Mouse (Mus musculus) left cerebral cortex, postnatal 10 days (tissue): Measurements from ENCODE around the gene Exoc3l. TPM values are rescaled to one million over a fixed set of nuclear protein-coding genes. Genes with fewer than 3 reads are reported as not detected.

Experiments
- DNase-seq, 2 experiments: peaks; one replicate each; pipeline ENCODE4 v3.0.0; 2021 to 2022; ENCODE audit warnings: low spot score in 2 of 2, mixed read lengths in 1 of 2; ENCODE audit errors: extremely low spot score in 1 of 2
- intact Hi-C: fragments of 180-260 bp; cut with DNase I; formaldehyde crosslinking; loops from one replicate; pipeline ENCODE4 v1.15.1; 2025
- total RNA-seq, 2 experiments: library from RNA; stranded (reverse); gene quantifications; 2 replicates each; pipeline ENCODE4 v1.2.3; 2021

Exoc3l gene
- 1 to 10 TPM; 4.2 to 4.3 TPM for total RNA-seq

DNA sequence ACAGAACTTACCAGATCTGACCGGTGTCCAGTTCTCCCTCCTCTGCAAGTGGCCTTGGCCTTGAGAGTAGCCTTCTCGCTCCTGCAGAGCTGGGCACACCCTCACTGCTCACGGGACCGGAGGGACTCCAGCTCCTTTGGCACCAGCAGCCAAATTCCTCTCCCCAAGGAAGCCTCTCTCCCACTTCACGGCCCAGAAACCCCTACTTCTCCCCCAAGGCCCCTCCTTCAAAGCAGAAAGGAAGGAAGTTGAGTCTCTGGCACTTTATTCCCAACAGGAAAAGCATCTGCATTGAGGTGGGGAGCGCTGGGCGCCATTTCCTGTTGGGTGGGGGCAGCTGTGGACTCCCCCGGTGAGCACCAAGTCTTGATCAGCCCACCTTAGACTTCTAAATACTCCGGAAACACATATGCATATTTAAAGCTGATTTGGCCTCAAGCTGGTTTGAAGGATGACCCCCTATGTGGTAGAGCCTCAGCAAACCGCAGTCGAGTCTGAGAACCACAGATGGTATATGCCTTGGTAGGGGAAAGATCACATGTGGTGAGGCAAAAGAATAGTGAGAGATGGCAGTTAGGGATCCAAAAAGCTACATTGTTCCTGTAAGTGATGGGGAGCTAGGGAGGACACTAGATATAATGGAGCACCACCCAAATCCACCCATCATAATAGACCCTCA lies at the start of gene Exoc3l:
Exoc3l (minus strand) TSS at position 207 of the 679 bp plus-strand sequence.
- intact Hi-C loops, result loop anchor here (10.0 kb wide), 1 partner anchor 641 kb away; no protein-coding TSS in a partner anchor
- DNase-seq, result no peak

DNA sequence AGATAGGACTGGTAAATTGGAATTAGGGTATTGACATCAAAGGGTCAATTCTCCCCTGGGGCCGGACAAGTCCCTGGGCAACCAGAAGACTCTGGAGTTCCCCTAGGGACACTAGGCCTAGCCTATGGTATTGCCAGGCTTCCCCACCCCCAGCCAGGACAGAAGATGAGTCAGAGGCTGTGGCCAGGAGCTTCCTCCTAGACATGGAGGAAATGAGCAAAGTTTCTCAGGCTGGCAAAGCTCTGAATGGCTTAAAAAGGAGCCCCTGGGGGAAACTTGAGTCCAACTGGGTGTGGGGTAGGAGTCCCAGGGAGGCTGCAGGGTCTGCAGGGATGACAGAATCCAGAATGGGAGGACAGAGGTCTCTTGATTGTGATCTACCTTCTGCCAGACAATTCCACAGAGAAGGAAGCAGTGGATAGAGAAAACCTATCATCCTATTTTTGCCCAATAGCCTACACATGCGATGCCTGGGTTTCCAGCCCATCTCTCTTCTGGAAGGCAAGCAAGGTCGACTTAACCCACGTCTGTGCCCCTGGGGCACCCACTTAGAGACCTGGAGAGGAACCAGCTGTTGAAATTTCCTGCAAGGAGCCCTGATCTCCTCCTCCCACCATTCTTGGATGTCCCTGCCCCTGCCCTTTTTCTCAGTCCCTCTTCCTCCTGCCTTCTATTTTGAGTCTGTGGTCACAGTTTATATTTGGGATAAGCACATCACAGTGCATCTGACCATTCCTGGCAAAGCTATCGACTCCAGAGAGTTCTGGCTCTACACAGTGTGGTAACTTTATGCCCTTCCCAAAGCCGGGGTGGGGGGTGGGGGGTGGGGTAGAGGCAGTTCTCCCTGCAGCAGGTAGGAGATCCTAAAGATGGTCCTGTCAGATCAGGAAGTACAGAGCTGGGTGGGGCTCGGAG lies 49.4 kb upstream of the Exoc3l start:
- no peak for DNase-seq
- intact Hi-C loops, result no loop called here

DNA sequence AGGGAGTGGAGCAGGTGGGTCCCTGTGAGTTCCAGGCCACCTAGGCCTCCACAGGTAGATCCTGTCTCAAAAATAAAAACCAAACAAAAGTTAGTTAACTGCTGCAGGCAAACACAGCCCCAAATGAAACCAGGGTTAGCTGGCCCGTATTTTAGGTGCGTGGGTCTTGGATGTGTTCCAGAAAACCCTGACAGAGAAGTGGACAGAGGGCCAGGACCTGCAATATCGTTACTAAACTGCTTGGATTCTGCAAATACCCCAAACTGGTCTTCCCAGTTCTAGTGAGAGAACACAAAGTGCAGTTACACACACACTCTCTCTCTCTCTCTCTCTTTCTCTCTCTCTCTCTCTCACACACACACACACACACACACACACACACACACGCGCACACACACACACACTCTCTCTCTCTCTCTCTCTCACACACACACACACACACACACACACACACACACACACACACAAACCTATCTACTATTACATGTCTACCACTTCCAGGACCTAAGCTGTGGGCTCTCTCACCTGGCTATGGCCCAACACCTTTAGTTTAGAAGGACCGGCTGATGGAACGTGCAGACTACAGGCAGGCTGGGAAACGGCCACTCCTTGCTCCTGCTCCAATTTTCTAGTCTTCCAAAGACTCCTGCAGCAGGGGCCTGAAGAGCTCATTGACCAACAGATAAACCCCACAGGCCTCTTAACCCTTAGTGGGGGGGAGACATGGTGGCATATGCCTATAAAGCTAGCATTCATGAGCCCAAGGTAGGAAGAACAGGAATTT lies 48.1 kb upstream of the Exoc3l start:
- intact Hi-C loops, result no loop called here
- DNase-seq, result no peak

DNA sequence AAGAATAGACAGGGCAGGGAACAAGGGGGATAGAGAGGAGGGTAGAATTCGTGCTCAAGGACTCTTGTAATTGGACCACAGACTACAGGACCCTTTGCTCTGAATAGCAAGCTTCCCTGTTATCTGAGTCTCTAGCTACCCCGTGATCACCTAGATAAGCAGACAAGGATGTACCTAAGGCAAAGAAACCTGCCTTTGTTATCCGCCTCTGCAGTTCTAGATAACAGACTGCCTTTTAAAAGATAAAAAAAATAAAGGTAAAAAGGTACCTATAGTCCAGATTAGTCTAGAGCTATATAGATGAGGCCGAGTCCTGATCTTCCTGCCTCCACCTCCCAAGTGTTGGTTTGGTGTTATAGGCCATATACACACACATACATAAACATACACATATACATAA lies 46.9 kb upstream of the Exoc3l start:
- intact Hi-C loops, result no loop called here

DNA sequence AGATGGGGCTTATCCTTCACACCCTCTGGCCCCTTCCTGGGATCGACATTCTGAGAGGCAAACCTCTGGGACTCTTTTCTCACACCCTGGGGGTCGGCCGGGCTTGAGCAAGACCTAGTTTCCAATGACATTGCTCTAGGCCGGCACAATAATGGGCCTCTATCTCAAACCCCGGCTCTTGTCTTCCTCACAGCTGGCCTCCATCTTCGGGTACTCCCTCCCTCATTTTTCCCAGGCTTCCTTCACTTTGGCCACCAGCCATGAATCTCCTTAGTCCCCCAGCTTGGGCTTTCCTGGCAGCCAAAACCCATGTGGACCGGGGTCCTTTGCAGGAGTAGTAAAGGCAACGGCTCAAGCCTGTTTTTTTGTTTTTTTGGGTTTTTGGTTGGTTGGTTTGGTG lies 45.5 kb upstream of the Exoc3l start:
- intact Hi-C loops, result no loop called here
- DNase-seq, result no peak

More for the DNA sequence above, 46.9 kb upstream of the Exoc3l start:
- no peak for DNase-seq

DNA sequence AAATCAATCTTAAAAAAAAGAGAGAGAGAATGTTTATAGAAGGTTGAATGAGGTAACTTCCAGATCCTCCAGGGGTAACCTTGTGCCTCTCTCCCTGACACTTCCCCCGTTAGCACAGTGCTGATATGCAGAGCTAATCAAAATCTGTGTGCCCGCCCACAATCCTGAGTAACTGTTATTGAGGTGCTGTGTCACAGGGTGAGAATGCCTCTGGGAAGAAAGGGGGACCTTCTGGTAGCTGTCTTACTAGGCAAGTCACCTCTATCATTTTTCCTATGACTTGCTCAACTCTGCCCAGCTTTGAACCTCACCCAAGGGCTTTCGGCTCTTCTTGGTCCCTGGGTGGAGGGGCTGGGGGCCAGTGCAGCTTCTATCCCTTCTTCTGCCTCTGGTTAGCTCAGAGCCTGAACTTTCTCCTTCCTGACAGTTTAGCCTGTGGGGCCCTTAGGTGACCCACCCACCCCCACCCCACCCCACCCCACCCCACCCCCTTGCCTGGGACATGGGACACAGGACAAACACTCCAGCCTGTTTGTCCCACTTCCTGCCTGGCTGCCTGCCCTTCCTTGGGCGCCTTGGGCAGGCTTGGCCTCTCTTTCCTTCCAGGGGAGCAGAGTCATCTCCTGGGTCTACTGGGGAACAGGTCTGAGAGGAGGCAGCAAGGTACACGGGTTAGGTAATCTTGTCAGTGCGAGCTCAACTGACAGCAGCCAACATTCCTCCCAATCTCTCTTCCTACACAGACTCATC lies 44.2 kb upstream of the Exoc3l start:
- DNase-seq, result no peak
- intact Hi-C loops, result no loop called here

DNA sequence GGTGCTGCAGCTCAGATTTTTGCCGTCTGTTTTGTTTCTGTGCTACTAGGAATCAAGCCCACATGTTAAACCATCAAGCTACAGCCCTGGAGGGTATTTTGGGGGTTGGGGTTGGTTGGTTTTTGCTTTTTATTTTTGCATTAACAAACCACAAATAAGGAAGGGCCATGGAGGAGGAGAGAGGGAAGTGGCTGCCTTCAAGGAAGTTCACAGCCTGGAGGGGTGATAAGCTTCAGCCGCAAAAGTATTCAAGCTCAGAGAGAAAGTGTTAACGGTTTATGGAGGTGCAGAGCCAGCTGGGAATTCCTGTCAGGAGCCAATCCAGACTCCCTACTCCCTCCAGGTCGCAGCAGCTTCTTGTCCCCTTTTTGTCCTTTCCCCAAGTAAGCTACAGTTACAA lies 43.1 kb upstream of the Exoc3l start:
- no peak for DNase-seq
- intact Hi-C loops, result no loop called here

DNA sequence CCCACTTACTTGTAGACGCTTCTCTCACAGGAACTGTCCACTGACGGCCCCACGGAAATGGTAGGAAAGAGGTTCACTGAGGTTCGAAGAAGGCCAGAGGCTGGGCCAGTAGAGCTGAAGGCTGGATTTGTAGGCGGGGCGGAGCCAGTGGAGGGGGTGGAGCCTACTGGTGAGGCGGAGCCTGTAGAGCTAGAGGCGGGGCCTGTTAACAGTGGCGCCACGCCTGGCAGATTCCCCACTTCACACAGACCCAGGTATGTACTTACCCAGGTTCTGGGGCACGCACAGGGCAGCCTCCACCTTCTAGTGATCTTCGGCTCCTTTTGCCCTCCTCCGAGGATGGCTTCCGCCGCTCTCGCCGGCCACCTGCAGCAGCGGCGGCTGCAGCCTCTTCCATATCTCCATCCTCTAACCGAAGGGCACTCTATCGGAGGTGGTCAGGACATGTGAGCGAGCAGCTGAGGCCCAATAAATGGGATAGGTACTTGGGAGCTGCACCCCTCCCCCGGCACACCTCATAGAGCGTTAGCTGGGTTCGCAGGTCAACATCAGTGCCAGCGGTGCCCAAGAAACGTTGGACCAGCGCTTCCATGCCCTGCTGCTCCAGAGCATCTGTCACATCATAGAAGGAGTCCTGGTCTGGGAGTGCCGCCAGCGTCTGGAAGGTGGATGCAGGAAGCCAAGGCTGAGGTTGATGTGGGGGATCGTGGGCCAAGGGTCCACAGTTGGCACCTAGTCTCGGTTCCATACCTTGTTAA lies 40.7 kb upstream of the Exoc3l start:
- no peak for DNase-seq
- intact Hi-C loops, result no loop called here

DNA sequence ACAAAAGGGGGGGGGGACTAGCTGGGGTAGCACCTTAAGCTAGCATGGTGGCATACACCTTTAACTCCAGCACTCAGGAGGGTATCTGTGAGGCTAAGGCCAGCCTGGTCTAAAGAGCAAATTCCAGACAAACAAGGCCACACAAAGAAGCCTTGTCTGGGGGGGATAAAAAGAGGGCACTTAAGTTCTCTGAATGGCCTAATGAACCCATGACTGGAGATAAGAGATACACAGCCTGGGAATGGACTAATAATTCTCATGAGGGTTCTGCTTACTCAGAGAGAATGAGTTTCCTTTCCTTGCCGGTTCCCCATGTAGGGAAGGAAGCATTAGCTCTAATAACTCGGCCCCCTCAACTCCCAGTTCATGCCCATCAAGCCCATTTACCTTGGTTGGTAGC lies 36.6 kb upstream of the Exoc3l start:
- intact Hi-C loops, result no loop called here
- no peak for DNase-seq

DNA sequence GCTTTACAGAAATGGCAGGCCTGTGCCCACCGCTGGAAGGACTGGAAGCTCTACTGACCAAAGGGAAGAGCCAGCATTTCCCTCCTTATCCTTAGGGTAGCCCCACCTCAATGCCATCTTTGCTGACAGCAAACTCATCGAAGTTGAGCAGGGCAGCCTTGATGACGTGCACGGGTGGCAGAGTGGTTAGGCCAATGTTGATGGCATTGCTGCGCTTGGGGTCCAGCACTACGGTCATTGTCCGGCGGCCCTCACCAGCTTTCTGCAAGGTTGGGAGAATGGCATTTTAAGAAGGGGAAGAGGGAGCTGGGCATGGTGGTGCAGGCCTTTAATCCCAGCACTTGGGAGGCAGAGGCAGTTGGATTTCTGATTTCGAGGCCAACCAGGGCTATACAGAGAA lies 36.0 kb upstream of the Exoc3l start:
- no peak for DNase-seq
- intact Hi-C loops, result no loop called here

DNA sequence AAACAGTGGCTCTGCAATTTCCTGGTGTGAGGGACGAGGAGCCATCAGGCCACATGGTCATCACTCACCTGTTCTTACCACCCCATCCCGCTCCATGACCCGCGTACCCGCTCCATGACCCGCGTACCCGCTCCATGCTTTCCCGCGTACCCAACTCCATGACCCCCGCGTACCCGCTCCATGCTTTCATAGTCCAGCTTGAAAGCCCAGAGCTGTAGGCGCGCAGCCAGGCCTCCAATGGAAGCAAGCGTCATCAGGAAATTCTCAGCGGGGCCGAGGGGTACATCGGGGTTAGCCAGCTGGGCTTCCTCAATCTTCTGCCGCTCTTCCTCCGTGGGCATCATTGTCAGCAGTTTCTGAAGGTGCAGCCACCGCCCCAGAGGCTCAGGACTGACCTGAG lies 35.6 kb upstream of the Exoc3l start:
- DNase-seq, result no peak
- intact Hi-C loops, result no loop called here

DNA sequence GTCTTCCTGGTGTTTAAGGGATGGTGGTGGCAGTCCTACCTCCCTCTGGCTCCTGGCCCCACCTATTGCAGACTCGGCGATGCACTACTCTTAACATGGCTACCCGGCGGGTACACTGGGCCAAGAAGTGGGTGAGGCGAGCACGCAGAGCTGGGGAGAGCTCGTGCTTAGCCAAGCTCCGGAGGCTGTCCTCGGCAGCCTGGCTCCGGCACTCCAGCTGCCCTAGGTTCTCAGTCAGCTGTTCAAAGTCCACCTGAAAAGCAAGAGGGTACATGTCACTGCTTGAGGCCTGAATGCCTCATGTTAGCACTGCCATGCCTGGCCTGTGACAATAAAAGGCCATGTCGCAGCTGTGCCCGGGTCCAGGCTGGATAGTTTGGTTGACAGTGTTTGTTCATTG lies 34.4 kb upstream of the Exoc3l start:
- intact Hi-C loops, result no loop called here

DNA sequence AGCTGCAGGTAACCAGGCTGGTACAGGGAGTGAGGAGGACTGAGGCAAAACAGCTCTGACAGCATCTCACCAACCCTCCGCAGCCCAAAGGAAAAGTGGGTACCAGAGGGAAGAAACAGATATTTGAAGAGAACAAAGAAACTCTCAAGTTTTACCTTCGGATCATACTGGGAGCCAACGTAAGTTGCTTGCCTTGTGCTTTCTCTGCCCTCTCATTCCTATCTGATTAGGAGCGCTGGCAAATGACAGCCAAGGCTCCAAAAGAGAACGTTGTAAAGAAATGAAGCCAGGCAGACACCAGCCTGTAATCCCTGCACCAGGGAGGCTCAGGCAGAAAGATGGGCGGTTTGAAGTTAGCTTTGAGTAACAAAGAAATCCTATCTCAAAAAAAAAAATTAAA lies 31.1 kb upstream of the Exoc3l start:
- no peak for DNase-seq
- intact Hi-C loops, result no loop called here

More for the DNA sequence above, 34.4 kb upstream of the Exoc3l start:
- DNase-seq, result no peak

DNA sequence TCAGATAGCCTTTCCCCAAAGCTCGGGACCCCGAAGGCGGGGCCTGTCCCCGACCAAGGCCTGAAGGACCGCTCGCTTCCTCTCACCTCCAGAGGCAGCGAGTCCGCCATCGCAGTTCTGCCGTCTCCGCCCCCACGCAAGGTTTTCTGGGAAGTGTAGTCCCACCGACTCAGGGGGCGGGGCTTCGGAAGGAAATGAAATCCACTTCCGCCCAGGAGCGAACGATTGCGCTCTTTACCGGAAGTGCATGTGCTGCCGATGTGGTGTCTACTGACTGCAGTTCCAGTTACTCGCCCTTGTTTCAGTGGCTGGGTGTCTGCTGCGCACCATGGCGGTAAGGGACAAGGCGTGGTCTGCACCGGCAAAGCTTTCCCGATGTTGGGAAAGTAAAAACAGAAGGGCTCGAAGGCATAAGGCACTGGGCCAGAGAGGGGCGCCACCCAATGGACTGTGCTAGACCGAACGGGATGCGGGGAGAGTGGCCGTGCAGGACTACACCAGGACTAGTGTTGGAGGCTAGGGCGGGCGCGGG lies 30.3 kb upstream of the Exoc3l start, which contains the start of the genes Lrrc29 and Tmem208:
Lrrc29 (minus strand) TSS at position 138 of the 532 bp plus-strand sequence.
Tmem208 (plus strand) TSS at position 214 of the 532 bp plus-strand sequence.
- intact Hi-C loops, result no loop called here
- DNase-seq, result peak; percentile 96 to 99

DNA sequence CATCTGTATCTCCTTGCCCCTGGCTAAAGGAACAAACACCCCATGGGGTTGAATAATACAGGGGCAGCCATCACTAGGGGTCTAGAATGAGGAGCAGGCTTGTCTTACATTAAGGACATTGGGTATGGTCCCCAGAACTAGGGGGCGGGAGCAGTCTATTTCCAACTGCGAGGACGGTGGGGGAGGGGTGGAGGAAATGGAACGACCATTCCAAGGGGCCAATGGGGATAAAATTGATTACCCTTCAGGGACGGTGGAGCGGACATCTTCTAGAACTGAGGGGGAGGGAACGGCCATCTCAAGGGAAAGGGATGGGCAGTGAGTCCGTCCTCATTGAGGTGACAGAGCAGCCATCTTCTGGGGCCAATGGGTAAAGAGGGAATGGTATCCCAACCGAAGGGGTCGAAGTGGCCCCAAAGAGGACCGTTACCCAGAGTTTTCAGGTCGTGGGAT lies 29.8 kb upstream of the Exoc3l start:
- intact Hi-C loops, result no loop called here
- DNase-seq, result peak in 1 of 2 experiments; percentile 62

DNA sequence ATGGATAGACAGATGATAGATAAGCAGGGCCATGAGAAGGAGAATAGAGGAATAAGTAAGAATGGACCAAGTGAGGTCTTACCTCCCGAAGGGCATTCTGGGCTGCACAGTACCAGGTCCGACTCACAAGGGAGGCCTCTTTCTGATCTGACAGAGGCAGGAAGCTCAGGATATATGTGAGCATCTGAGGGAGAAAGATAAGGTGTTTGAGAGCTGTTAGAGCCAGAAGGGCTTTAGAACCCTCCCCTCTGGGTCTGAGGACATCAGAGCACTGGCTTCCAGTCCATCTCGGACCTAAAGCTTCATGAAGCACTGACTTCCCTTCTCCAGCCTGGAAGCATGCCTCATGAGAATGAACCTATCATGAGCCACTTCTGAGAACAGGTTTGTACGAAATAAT lies 27.3 kb upstream of the Exoc3l start:
- no peak for DNase-seq
- intact Hi-C loops, result no loop called here

DNA sequence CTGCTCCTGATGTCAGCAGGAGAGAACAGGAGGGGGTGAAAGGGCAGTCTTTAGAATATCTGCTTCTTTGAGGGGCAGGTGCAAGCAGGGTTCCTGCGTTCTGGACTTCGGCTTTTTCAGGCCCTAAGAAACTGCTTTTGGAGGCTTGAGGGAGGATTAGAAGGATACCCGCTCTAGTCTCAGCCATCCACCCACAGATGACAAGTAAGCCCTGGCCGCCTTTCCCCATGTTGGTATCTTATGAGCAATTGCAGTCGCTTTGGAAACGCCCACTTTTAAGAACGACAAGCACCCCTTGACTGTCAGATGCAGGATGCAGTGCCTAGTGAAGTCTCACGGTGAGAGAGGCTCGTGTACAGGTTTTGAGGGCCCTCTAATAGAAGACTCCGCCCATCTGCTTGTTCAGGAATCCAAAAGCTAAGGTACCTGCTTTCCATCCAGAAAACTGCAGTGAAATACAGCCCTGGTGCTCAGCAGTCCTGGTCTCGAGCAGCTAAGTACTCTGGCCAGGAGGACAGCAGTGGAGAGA lies 22.8 kb upstream of the Exoc3l start:
- intact Hi-C loops, result no loop called here
- no peak for DNase-seq
